Mouse (Mus musculus): ENCODE results near the gene Zfp422. TPM values are rescaled to one million over a fixed set of nuclear protein-coding genes. Genes with fewer than 3 reads are reported as not detected.

Zfp422 gene
- polyA plus RNA-seq, 1 experiment from 2014 or later: 22.7 TPM

- Histone ChIP-seq H3K36me3 (replicated peaks) (no peaks in the 10 kb centered on the region), H3K4me2 (no peak overlapping the region), H3K9ac (no peak overlapping the region), H3K27me3 (no peaks in the 10 kb centered on the region), H3K4me3 (replicated peaks) (no peak overlapping the region), H3K27ac (replicated peaks) (no peak overlapping the region), H3K4me1 (replicated peaks) (peaks cover 12% of the 10 kb centered on the region), H3K9me3 (replicated peaks) (no peaks in the 10 kb centered on the region)
- WGBS (ENCODE audit: insufficient replicate concordance): 61% methylated on average over 12 of the region's 12 CpGs
- ATAC-seq (ENCODE audit: insufficient read depth): peak; percentile 18; the same call in 1 of the 2 replicates
Observed at GRCm38 (mm10) chr6:116647763-116648162, 19.0 kb upstream of the Zfp422 start.

- ATAC-seq (ENCODE audit: insufficient read depth): no peak
- Histone ChIP-seq H3K36me3 (replicated peaks) (no peaks in the 10 kb centered on the region), H3K27me3 (no peaks in the 10 kb centered on the region), H3K4me3 (replicated peaks) (no peak overlapping the region), H3K4me1 (replicated peaks) (peaks cover 6% of the 10 kb centered on the region; the same call in 1 of the 2 replicates), H3K4me2 (no peak overlapping the region), H3K9ac (no peak overlapping the region), H3K9me3 (replicated peaks) (no peaks in the 10 kb centered on the region), H3K27ac (replicated peaks) (no peak overlapping the region)
- 30% methylated on average over 3 of the region's 3 CpGs for WGBS (ENCODE audit: insufficient replicate concordance)
Observed at GRCm38 (mm10) chr6:116644335-116644734, 15.5 kb upstream of the Zfp422 start.

- 52% methylated on average over 4 of the region's 4 CpGs for WGBS (ENCODE audit: insufficient replicate concordance)
Observed at GRCm38 (mm10) chr6:116643881-116644280, 15.1 kb upstream of the Zfp422 start.

GRCm38 (mm10) chr6:116642942-116643341, 14.1 kb upstream of the Zfp422 start:
- no peak overlapping the region for H3K9ac ChIP-seq
- no peak for ATAC-seq (ENCODE audit: insufficient read depth)
- H3K27ac ChIP-seq (replicated peaks): no peak overlapping the region
- H3K4me3 ChIP-seq (replicated peaks): no peak overlapping the region
- no peak overlapping the region for H3K4me2 ChIP-seq
- WGBS (ENCODE audit: insufficient replicate concordance): 73% methylated on average over 11 of the region's 11 CpGs
- no peaks in the 10 kb centered on the region for H3K36me3 ChIP-seq (replicated peaks)
- H3K27me3 ChIP-seq: no peaks in the 10 kb centered on the region
- no peaks in the 10 kb centered on the region for H3K9me3 ChIP-seq (replicated peaks)
- peaks cover 10% of the 10 kb centered on the region for H3K4me1 ChIP-seq (replicated peaks)

More at GRCm38 (mm10) chr6:116643881-116644280, 15.1 kb upstream of the Zfp422 start:
- Histone ChIP-seq H3K9ac (no peak overlapping the region), H3K9me3 (replicated peaks) (no peaks in the 10 kb centered on the region), H3K4me2 (no peak overlapping the region), H3K36me3 (replicated peaks) (no peaks in the 10 kb centered on the region), H3K27me3 (no peaks in the 10 kb centered on the region), H3K4me1 (replicated peaks) (peaks cover 9% of the 10 kb centered on the region), H3K4me3 (replicated peaks) (no peak overlapping the region), H3K27ac (replicated peaks) (no peak overlapping the region)
- ATAC-seq (ENCODE audit: insufficient read depth): no peak

GRCm38 (mm10) chr6:116639663-116640062, 10.9 kb upstream of the Zfp422 start:
- Histone ChIP-seq H3K27ac (replicated peaks) (no peak overlapping the region), H3K9ac (no peak overlapping the region), H3K36me3 (replicated peaks) (no peaks in the 10 kb centered on the region), H3K4me1 (replicated peaks) (peaks cover 29% of the 10 kb centered on the region), H3K9me3 (replicated peaks) (no peaks in the 10 kb centered on the region), H3K4me3 (replicated peaks) (no peak overlapping the region), H3K27me3 (no peaks in the 10 kb centered on the region), H3K4me2 (no peak overlapping the region)
- 33% methylated on average over 2 of the region's 2 CpGs for WGBS (ENCODE audit: insufficient replicate concordance)
- ATAC-seq (ENCODE audit: insufficient read depth): no peak

GRCm38 (mm10) chr6:116638871-116639270, 10.1 kb upstream of the Zfp422 start:
- Histone ChIP-seq H3K4me3 (replicated peaks) (no peak overlapping the region), H3K36me3 (replicated peaks) (no peaks in the 10 kb centered on the region), H3K4me2 (no peak overlapping the region), H3K27me3 (no peaks in the 10 kb centered on the region), H3K9ac (no peak overlapping the region), H3K9me3 (replicated peaks) (no peaks in the 10 kb centered on the region), H3K27ac (replicated peaks) (no peak overlapping the region), H3K4me1 (replicated peaks) (peaks cover 29% of the 10 kb centered on the region)
- 67% methylated on average over 2 of the region's 2 CpGs for WGBS (ENCODE audit: insufficient replicate concordance)
- ATAC-seq (ENCODE audit: insufficient read depth): no peak

- H3K4me1 ChIP-seq (replicated peaks): peaks cover 29% of the 10 kb centered on the region
- no peak for ATAC-seq (ENCODE audit: insufficient read depth)
- no peak overlapping the region for H3K27ac ChIP-seq (replicated peaks)
- no peaks in the 10 kb centered on the region for H3K9me3 ChIP-seq (replicated peaks)
- H3K9ac ChIP-seq: no peak overlapping the region
- no peaks in the 10 kb centered on the region for H3K36me3 ChIP-seq (replicated peaks)
- no peak overlapping the region for H3K4me2 ChIP-seq
- WGBS (ENCODE audit: insufficient replicate concordance): 56% methylated on average over 5 of the region's 5 CpGs
- no peak overlapping the region for H3K4me3 ChIP-seq (replicated peaks)
- no peaks in the 10 kb centered on the region for H3K27me3 ChIP-seq
Observed at GRCm38 (mm10) chr6:116637496-116637895, 8.7 kb upstream of the Zfp422 start.

- H3K36me3 ChIP-seq (replicated peaks): no peaks in the 10 kb centered on the region
- peak overlapping the region; percentile 82 for H3K27ac ChIP-seq (replicated peaks)
- no peak overlapping the region for H3K9ac ChIP-seq
- no peaks in the 10 kb centered on the region for H3K9me3 ChIP-seq (replicated peaks)
- peaks cover 33% of the 10 kb centered on the region for H3K4me1 ChIP-seq (replicated peaks)
- no peaks in the 10 kb centered on the region for H3K27me3 ChIP-seq
- H3K4me3 ChIP-seq (replicated peaks): no peak overlapping the region
- WGBS (ENCODE audit: insufficient replicate concordance): 51% methylated on average over 9 of the region's 9 CpGs
- no peak overlapping the region for H3K4me2 ChIP-seq
- ATAC-seq (ENCODE audit: insufficient read depth): no peak
Observed at GRCm38 (mm10) chr6:116636581-116637235, 7.9 kb upstream of the Zfp422 start.

GRCm38 (mm10) chr6:116635251-116636180, 6.7 kb upstream of the Zfp422 start:
- no peaks in the 10 kb centered on the region for H3K9me3 ChIP-seq (replicated peaks)
- peak; percentile 84 for ATAC-seq (ENCODE audit: insufficient read depth)
- H3K4me2 ChIP-seq: no peak overlapping the region
- H3K9ac ChIP-seq: no peak overlapping the region
- no peak overlapping the region for H3K4me3 ChIP-seq (replicated peaks)
- no peaks in the 10 kb centered on the region for H3K36me3 ChIP-seq (replicated peaks)
- peak overlapping the region; percentile 82 for H3K27ac ChIP-seq (replicated peaks)
- H3K4me1 ChIP-seq (replicated peaks): peaks cover 40% of the 10 kb centered on the region
- no peaks in the 10 kb centered on the region for H3K27me3 ChIP-seq
- 33% methylated on average over 10 of the region's 10 CpGs for WGBS (ENCODE audit: insufficient replicate concordance)

- 70% methylated on average over 17 of the region's 17 CpGs for WGBS (ENCODE audit: insufficient replicate concordance)
- H3K27ac ChIP-seq (replicated peaks): peak overlapping the region; percentile 82; the same call in 1 of the 2 replicates
- no peaks in the 10 kb centered on the region for H3K27me3 ChIP-seq
- H3K4me1 ChIP-seq (replicated peaks): peaks cover 39% of the 10 kb centered on the region
- H3K9ac ChIP-seq: no peak overlapping the region
- ATAC-seq (ENCODE audit: insufficient read depth): no peak
- H3K4me3 ChIP-seq (replicated peaks): no peak overlapping the region
- no peaks in the 10 kb centered on the region for H3K36me3 ChIP-seq (replicated peaks)
- H3K4me2 ChIP-seq: no peak overlapping the region
- H3K9me3 ChIP-seq (replicated peaks): no peaks in the 10 kb centered on the region
Observed at GRCm38 (mm10) chr6:116633741-116634695, 5.2 kb upstream of the Zfp422 start.

All from liver, embryonic 15.5 days (tissue).